Mouse (Mus musculus) bone marrow, adult 2 months (tissue): ENCODE results near the gene Arhgap29.

ENCODE experiments used
- CTCF ChIP-seq: fragments of 200-500 bp; IDR thresholded peaks from 2 replicates; pipeline ENCODE4 v1.5.1; 2011; ENCODE audit warnings: low read length, control low read depth; ENCODE audit not compliant: control insufficient read depth, insufficient read depth
- POLR2A ChIP-seq: fragments of 200-500 bp; IDR thresholded peaks from 2 replicates; pipeline ENCODE4 v1.6.1; 2011; ENCODE audit warnings: low read depth, mild to moderate bottlenecking, control low read depth, low read length, borderline replicate concordance; ENCODE audit not compliant: control insufficient read depth

DNA sequence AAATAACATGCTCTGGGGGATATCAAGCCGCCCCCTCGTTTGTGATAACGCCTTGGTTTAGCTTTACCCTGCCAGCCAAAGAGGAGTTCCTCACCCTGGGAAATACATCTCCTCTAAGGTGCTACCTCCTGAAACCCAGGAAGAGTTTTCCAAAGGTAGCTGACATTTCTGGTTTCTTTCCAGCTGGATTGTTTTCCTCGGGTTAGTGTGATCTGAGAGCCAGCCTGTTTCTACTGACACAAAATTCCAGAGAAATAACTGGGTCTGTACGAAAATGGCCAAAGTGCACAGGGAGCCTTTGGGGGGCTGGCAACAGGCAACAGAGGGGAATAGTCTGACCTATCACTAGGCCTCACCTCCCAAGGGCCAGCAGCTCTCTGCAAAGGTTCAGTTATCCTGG lies 81.9 kb downstream of the Arhgap29 start:
- TF ChIP-seq CTCF (no peak), POLR2A (no peak)
